Mouse (Mus musculus) Patski (cell line): ENCODE data around the gene Tgm2. TPM values are rescaled to one million over a fixed set of nuclear protein-coding genes. Genes with fewer than 3 reads are reported as not detected.

ENCODE experiments used
- ATAC-seq: fragments of 100-300 bp; one replicate; pipeline ENCODE4 v1.8.0; 2021
- CTCF ChIA-PET: fragments of 350-600 bp; sonication (Branson Sonifier 250); formaldehyde crosslinking; loops from one replicate; lab custom pipeline; 2022; ENCODE audit warnings: inconsistent platforms; lab: Charles Lee
- POLR2A ChIA-PET: fragments of 350-600 bp; sonication (Branson Sonifier 250); formaldehyde crosslinking; loops from one replicate; lab custom pipeline; 2022; ENCODE audit warnings: antibody characterized with exemption, inconsistent platforms; lab: Charles Lee
- DNase-seq: peaks from one replicate; pipeline ENCODE4 v3.0.0-alpha.2; 2011; ENCODE audit warnings: low read depth, low spot score
- H3K27me3 ChIP-seq: fragments of 371-371 bp; one replicate; pipeline ENCODE4 v1.5.1; 2021
- CTCF ChIP-seq: fragments of 100-300 bp; IDR thresholded peaks from one replicate; pipeline ENCODE4 v1.5.1; 2021
- in situ Hi-C: fragments of 300-500 bp; cut with MboI; formaldehyde crosslinking; loops from 3 replicates; pipeline ENCODE4 v1.11.1; 2018; ENCODE audit warnings: low pct_unique_long_range_greater_than_20kb, mixed read lengths
- polyA plus RNA-seq: library from polyadenylated mRNA; unstranded; gene quantifications from one replicate; pipeline ENCODE4 v1.2.3, GENCODE M21; 2021

Gene Tgm2
- polyA plus RNA-seq, 1 experiment from 2014 or later, result 113 TPM

DNA sequence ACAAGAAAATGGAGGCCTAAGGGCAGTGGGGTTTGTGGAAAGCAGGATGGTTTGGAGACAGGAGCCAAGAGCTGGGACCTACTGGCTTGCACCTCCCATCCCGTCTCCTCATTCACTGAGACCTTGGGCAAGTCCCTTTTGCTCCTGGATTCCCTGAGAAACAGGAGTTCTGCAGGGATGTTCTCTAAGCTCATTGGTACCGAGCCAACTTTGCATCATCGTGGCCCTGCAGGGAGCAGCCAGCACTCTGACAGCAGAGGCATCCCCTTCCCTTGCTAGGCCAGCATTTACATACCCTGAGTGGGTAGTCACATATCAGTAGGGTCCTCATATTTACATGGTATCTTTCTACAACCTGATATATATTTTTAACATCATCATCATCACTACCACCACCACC, 25.4 kb downstream of the Tgm2 start:
- in situ Hi-C loops, result no loop called here
- no peak for ATAC-seq
- POLR2A ChIA-PET, result no interaction called here

DNA sequence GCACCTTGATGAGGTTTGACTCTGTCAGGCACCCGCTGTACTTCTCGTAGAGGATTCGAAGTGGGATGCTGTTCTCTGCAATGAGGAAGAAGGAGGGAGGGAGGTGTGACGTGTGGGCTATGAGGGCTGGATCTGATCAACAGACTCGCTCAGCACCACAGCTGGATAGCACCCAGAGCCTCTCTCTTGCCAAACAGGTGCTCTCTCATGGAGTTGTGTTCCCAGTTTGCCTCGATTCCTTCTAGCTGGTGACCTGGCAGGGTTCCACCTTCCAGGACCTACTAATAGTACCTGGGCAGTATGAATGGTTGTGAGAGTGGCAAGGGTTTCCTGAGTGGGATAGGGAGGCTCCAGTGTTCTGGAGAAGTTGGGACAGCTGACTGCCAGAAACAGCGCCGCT, 26.0 kb downstream of the Tgm2 start:
- in situ Hi-C loops, result no loop called here
- DNase-seq (no peak), ATAC-seq (no peak)
- ChIA-PET POLR2A (no interaction called here), CTCF (interaction anchor here (2.9 kb wide), 1 partner anchor 10 kb away, joined by 8 read pairs; no protein-coding TSS in a partner anchor)
- no peak for TF ChIP-seq CTCF
- no peaks in the 10 kb centered on the region for H3K27me3 ChIP-seq

More for the DNA sequence above, 25.4 kb downstream of the Tgm2 start:
- CTCF ChIA-PET, result interaction anchor here (2.9 kb wide), 1 partner anchor 9 kb away, joined by 8 read pairs; no protein-coding TSS in a partner anchor
- DNase-seq, result no peak
- no peaks in the 10 kb centered on the region for H3K27me3 ChIP-seq
- TF ChIP-seq CTCF, result no peak

DNA sequence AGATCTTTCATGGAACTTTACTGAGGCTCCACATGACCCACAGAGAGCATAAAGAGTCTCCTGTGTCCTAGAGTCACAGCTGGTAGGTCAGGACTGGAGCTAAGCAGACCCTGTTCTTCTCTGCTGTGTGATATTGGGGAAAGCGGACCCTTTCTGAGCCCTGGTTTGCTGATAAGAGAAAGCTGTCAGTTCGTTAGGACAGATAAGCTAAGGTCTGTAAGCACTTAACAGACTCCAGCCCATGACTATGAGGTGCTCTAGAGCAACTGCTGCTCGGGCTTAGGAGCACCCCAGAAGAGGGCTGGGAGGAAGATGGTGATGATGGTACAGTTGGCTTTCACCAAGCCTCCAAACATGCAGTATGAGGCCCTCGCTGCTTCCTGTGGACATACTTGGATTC, 27.1 kb downstream of the Tgm2 start:
- POLR2A ChIA-PET, result no interaction called here
- DNase-seq, result no peak
- CTCF ChIA-PET, result no interaction called here
- no peak for TF ChIP-seq CTCF
- H3K27me3 ChIP-seq, result no peaks in the 10 kb centered on the region
- no peak for ATAC-seq
- in situ Hi-C loops, result no loop called here

DNA sequence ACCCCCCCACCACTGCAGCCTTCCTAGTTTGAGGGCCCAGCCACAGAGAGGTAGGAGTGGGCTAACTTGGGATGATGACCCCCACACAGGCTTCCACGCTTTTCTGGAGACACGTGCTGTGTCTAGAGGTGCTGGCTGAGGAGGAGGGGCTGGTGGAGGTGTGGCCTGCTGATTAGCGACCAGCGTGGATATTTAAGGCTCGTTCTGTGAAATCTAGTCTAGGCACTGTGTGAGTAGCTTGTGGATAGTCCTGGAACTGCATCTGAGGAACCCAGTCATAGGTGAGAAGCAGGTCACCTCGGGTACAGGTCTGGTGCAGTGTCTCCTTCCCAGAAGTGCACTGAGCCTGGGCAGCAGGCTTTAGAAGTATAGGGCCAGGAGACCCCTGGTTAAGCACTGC, 29.6 kb downstream of the Tgm2 start:
- CTCF ChIA-PET, result no interaction called here
- H3K27me3 ChIP-seq, result no peaks in the 10 kb centered on the region
- ATAC-seq, result no peak
- in situ Hi-C loops, result no loop called here
- DNase-seq, result no peak
- no peak for TF ChIP-seq CTCF
- POLR2A ChIA-PET, result no interaction called here

DNA sequence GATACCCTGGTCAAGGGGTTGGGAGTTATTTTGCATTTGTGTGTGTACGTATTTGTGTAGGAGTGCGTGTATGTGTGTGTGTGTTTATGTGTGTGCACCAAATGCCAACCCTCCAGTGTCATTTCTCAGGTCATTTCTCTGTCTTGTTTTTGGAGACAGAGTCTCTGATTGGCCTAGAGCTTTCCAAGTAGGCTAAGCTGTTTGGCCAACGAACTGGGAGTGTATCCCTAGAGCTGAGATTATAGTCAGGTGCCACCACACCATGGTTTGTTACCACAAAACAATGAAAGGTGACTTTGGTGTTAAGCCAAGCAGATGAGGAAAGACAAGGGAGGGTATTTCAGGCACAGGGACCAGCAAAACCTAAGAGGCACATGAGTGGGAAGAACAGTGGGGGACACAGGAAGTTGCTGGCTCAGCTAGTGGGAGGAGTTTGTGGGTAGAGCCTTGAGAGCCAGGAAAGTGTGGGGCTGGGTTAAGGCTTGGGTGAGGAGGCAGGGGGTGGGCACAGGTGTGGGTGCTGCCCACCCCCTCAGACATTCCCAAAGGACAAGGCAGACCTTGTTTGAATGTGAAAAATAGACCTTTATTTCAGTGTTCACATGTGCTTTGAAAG, 30.3 kb downstream of the Tgm2 start:
- no peaks in the 10 kb centered on the region for H3K27me3 ChIP-seq
- in situ Hi-C loops, result no loop called here
- no peak for ATAC-seq
- ChIA-PET CTCF (no interaction called here), POLR2A (interaction anchor here (0.6 to 2.1 kb wide), 2 partner anchors 27 to 148 kb away, joined by 3 to 5 read pairs; no protein-coding TSS in a partner anchor)
- DNase-seq, result no peak
- no peak for TF ChIP-seq CTCF

DNA sequence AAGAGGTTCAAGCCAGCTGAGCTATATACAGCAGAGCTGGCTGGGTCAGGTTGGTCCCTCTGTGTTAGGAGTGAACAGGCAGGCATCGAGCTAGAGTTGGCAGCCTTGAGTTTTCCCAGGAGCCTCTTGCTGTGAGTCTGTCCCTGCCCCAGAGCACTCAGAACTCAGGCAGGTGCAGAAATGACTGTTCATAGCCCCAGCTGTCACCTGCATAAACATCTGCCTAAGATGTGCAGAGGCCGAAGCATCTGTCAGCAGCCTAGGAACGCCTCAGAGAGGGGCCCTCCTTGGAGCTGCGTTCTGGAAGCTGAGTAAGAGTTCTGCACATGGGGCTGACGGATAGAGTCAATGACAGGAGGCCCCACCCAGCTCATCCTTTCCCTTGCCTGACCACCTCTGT, 31.3 kb downstream of the Tgm2 start:
- no peaks in the 10 kb centered on the region for H3K27me3 ChIP-seq
- ATAC-seq (no peak), DNase-seq (no peak)
- in situ Hi-C loops, result loop anchor here (5.0 kb wide), 1 partner anchor 77 kb away; no protein-coding TSS in a partner anchor
- no peak for TF ChIP-seq CTCF
- CTCF ChIA-PET, result no interaction called here
- POLR2A ChIA-PET, result interaction anchor here (0.5 to 2.1 kb wide), 2 partner anchors 28 to 247 kb away, joined by 3 to 5 read pairs; no protein-coding TSS in a partner anchor

DNA sequence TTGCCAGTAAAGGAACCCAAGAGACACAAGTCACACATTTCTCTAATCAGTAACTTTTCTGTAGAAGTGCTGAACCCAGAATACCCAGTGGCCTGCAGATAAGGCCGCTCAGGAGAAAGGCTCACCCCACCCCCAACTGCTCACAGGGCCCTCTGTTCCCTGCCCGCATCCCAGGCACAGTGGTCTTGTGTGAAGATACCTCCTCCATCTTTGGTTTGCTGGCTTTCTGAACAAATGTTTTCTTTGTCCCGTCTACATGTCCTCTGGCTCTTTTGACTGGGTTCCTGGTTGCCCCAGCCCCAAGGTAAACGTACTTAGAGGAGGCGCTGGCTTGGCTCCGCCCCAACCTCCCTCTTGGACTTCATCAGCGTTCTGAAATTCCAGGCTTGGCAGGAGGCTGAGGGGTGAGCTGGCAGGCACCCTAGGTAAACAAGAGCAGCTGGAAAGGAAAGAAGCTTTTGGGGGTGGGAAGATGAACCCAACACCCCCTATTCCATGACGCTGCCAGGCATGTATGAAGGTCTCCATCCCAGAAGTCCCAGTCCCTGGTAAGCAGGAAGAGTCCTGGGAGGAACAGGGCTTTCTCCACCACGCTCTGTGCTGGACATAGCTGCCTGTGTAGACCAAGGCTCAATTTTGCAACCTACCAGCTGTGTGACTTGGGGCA, 32.5 kb downstream of the Tgm2 start:
- ChIA-PET POLR2A (interaction anchor here (2.1 kb wide), 1 partner anchor 29 kb away, joined by 5 read pairs; no protein-coding TSS in a partner anchor), CTCF (interaction anchor here (1.3 to 1.4 kb wide), 2 partner anchors 22 to 26 kb away, joined by 3 to 6 read pairs; no protein-coding TSS in a partner anchor)
- DNase-seq, result peak; percentile 90
- in situ Hi-C loops, result loop anchor here (5.0 kb wide), 1 partner anchor 79 kb away; no protein-coding TSS in a partner anchor
- no peaks in the 10 kb centered on the region for H3K27me3 ChIP-seq
- ATAC-seq, result peak; percentile 85
- TF ChIP-seq CTCF, result no peak

DNA sequence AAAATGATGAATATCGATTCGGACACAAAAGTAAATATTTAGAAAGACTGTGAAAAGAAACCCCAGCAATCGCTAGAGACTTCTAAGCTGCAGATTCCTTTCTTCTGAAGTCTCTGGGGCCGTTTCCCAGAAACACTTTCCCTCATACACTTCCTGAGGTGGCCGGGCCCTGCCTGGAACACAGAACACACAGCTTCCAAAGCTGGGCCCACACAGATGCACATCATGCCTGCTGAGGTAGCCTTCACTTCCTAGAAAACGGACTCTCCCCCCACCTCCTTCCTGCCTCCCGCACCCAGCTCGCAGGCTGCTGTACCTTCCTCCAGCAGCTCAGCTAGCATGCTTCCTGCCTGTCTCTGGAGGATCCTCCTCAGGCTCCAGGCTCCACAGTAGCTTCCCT, 36.7 kb downstream of the Tgm2 start:
- no peak for TF ChIP-seq CTCF
- ChIA-PET CTCF (interaction anchor here (1.0 to 2.7 kb wide), 2 partner anchors 24 to 238 kb away, joined by 3 to 6 read pairs; no protein-coding TSS in a partner anchor), POLR2A (interaction anchor here (0.8 kb wide), 1 partner anchor 9 kb away, joined by 3 read pairs; no protein-coding TSS in a partner anchor)
- DNase-seq (no peak), ATAC-seq (no peak)
- no peaks in the 10 kb centered on the region for H3K27me3 ChIP-seq
- in situ Hi-C loops, result no loop called here

DNA sequence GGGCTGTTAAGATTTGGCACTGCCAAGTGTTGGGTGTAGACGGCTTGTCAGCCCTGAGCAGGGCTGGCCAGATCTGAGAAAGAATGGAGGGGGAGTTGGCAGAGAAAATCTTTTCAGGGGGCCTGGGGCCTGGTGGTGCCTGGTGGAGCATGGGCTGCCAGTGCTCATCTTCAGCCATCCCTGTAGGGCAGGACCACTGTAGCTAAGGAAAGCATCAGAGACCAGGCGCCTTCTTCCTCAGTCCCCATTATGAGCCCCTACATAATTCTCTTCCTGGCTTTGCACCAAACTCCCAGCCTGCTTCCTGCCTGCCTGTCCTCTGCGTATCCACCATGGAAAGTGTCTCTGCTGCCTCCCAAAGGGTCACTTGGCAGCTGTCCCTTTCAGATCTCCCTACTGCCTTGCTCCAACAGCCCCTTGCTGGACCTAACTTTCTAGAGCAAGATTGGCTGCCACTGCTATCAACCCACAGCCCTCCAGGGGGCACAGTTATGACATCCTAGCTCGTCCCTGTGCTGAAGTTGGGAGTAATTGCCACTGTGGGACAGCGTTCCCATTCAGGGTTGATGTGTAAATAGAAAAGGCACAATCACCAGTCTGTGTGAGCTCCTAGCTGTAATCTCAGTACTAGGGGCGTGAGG, 39.2 kb downstream of the Tgm2 start:
- ATAC-seq, result no peak
- ChIA-PET POLR2A (no interaction called here), CTCF (interaction anchor here (0.8 to 2.7 kb wide), 8 partner anchors 25 to 240 kb away, joined by 3 to 6 read pairs (median 3); no protein-coding TSS in a partner anchor)
- H3K27me3 ChIP-seq, result no peaks in the 10 kb centered on the region
- in situ Hi-C loops, result no loop called here
- DNase-seq, result no peak
- TF ChIP-seq CTCF, result no peak

DNA sequence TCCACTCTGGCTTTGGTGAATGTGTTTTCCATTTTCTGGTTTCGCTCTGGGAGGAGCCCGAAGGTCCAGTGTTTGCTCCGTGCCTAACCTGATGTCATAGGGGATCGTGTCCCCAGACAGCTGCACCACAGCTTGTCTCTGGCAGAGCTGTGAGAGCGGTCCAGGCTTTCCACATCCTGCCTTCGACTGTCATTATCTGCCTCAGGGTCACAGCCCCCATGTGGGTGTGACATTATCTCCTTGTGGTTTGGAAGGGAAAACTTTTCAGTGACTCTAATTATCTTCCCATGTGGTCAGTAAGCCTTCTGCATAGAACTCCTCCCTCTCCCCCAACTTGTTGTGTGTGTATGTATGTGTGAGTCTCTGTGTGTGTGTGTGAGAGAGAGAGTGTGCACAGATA, 40.6 kb downstream of the Tgm2 start:
- in situ Hi-C loops, result no loop called here
- DNase-seq (no peak), ATAC-seq (no peak)
- no peak for TF ChIP-seq CTCF
- CTCF ChIA-PET, result no interaction called here
- POLR2A ChIA-PET, result no interaction called here
- no peaks in the 10 kb centered on the region for H3K27me3 ChIP-seq
